Mouse (Mus musculus): ENCODE measurements around the gene Dysf. TPM values are rescaled to one million over a fixed set of nuclear protein-coding genes. Genes with fewer than 3 reads are reported as not detected.

The Dysf gene
- polyA plus RNA-seq, 1 experiment from 2014 or later = 6.0 TPM

- H3K4me1 ChIP-seq = peaks cover 35% of the 10 kb centered on the region
- WGBS = 70% methylated on average over 9 of the region's 9 CpGs
- DNase-seq (ENCODE audit: low spot score) = no peak
- no peaks in the 10 kb centered on the region for H3K36me3 ChIP-seq (replicated peaks)
- H3K4me3 ChIP-seq = no peak overlapping the region
- H3K9me3 ChIP-seq = no peaks in the 10 kb centered on the region
- no peaks in the 10 kb centered on the region for H3K27me3 ChIP-seq (replicated peaks; ENCODE audit: low read depth, poor library complexity, severe bottlenecking)
- H3K27ac ChIP-seq (replicated peaks) = peak overlapping the region; percentile 35; the same call in 1 of the 2 replicates
Measured at GRCm38 (mm10) chr6:84131539-84131938, 123.1 kb downstream of the Dysf start.

GRCm38 (mm10) chr6:84133053-84133452 is 124.7 kb downstream of the Dysf start:
- DNase-seq (ENCODE audit: low spot score) = no peak
- WGBS = 58% methylated on average over 7 of the region's 7 CpGs
- H3K4me3 ChIP-seq = no peak overlapping the region
- H3K27ac ChIP-seq (replicated peaks) = peak overlapping the region; percentile 16
- H3K9me3 ChIP-seq = no peaks in the 10 kb centered on the region
- H3K4me1 ChIP-seq = peaks cover 35% of the 10 kb centered on the region
- H3K36me3 ChIP-seq (replicated peaks) = no peaks in the 10 kb centered on the region
- H3K27me3 ChIP-seq (replicated peaks; ENCODE audit: low read depth, poor library complexity, severe bottlenecking) = no peaks in the 10 kb centered on the region

GRCm38 (mm10) chr6:84133996-84134721 is 125.8 kb downstream of the Dysf start:
- no peaks in the 10 kb centered on the region for H3K36me3 ChIP-seq (replicated peaks)
- peak overlapping the region; percentile 82 for H3K27ac ChIP-seq (replicated peaks)
- WGBS = 69% methylated on average over 5 of the region's 7 CpGs
- DNase-seq (ENCODE audit: low spot score) = no peak
- no peaks in the 10 kb centered on the region for H3K27me3 ChIP-seq (replicated peaks; ENCODE audit: low read depth, poor library complexity, severe bottlenecking)
- H3K4me3 ChIP-seq = peak overlapping the region; percentile 17; the same call in 1 of the 2 replicates
- peaks cover 35% of the 10 kb centered on the region for H3K4me1 ChIP-seq
- H3K9me3 ChIP-seq = no peaks in the 10 kb centered on the region

GRCm38 (mm10) chr6:84134722-84135394 is 126.5 kb downstream of the Dysf start:
- Histone ChIP-seq H3K36me3 (replicated peaks) (no peaks in the 10 kb centered on the region), H3K27me3 (replicated peaks; ENCODE audit: low read depth, poor library complexity, severe bottlenecking) (no peaks in the 10 kb centered on the region), H3K27ac (replicated peaks) (peak overlapping the region; percentile 82), H3K9me3 (no peaks in the 10 kb centered on the region), H3K4me1 (peaks cover 35% of the 10 kb centered on the region), H3K4me3 (peak overlapping the region; percentile 17; the same call in 1 of the 2 replicates)
- 26% methylated on average over 23 of the region's 23 CpGs for WGBS
- DNase-seq (ENCODE audit: low spot score) = peak; percentile 71

GRCm38 (mm10) chr6:84135709-84136108 is 127.3 kb downstream of the Dysf start:
- no peak for DNase-seq (ENCODE audit: low spot score)
- no peaks in the 10 kb centered on the region for H3K36me3 ChIP-seq (replicated peaks)
- H3K9me3 ChIP-seq = no peaks in the 10 kb centered on the region
- H3K27me3 ChIP-seq (replicated peaks; ENCODE audit: low read depth, poor library complexity, severe bottlenecking) = no peaks in the 10 kb centered on the region
- H3K4me3 ChIP-seq = no peak overlapping the region
- no peak overlapping the region for H3K27ac ChIP-seq (replicated peaks)
- WGBS = 92% methylated on average over 9 of the region's 9 CpGs
- peaks cover 32% of the 10 kb centered on the region for H3K4me1 ChIP-seq

- no peak for DNase-seq (ENCODE audit: low spot score)
- 89% methylated on average over 11 of the region's 11 CpGs for WGBS
- Histone ChIP-seq H3K4me3 (no peak overlapping the region), H3K9me3 (no peaks in the 10 kb centered on the region), H3K4me1 (peaks cover 26% of the 10 kb centered on the region), H3K27ac (replicated peaks) (no peak overlapping the region), H3K36me3 (replicated peaks) (no peaks in the 10 kb centered on the region), H3K27me3 (replicated peaks; ENCODE audit: low read depth, poor library complexity, severe bottlenecking) (no peaks in the 10 kb centered on the region)
Measured at GRCm38 (mm10) chr6:84136345-84136744, 128.0 kb downstream of the Dysf start.

- H3K4me1 ChIP-seq = peaks cover 32% of the 10 kb centered on the region
- H3K36me3 ChIP-seq (replicated peaks) = no peaks in the 10 kb centered on the region
- no peak for DNase-seq (ENCODE audit: low spot score)
- no peak overlapping the region for H3K4me3 ChIP-seq
- no peaks in the 10 kb centered on the region for H3K27me3 ChIP-seq (replicated peaks; ENCODE audit: low read depth, poor library complexity, severe bottlenecking)
- no peaks in the 10 kb centered on the region for H3K9me3 ChIP-seq
- 91% methylated on average over 14 of the region's 14 CpGs for WGBS
- peak overlapping the region; percentile 41; the same call in 1 of the 2 replicates for H3K27ac ChIP-seq (replicated peaks)
Measured at GRCm38 (mm10) chr6:84139932-84140331, 131.5 kb downstream of the Dysf start.

GRCm38 (mm10) chr6:84142481-84142880 is 134.1 kb downstream of the Dysf start:
- H3K36me3 ChIP-seq (replicated peaks) = no peaks in the 10 kb centered on the region
- H3K4me3 ChIP-seq = no peak overlapping the region
- H3K9me3 ChIP-seq = no peaks in the 10 kb centered on the region
- H3K27me3 ChIP-seq (replicated peaks; ENCODE audit: low read depth, poor library complexity, severe bottlenecking) = no peaks in the 10 kb centered on the region
- H3K4me1 ChIP-seq = peaks cover 28% of the 10 kb centered on the region
- peak overlapping the region; percentile 75 for H3K27ac ChIP-seq (replicated peaks)
- DNase-seq (ENCODE audit: low spot score) = no peak
- 86% methylated on average over 9 of the region's 9 CpGs for WGBS

GRCm38 (mm10) chr6:84143328-84143727 is 134.9 kb downstream of the Dysf start:
- no peak for DNase-seq (ENCODE audit: low spot score)
- H3K27ac ChIP-seq (replicated peaks) = peak overlapping the region; percentile 75
- H3K4me3 ChIP-seq = no peak overlapping the region
- H3K27me3 ChIP-seq (replicated peaks; ENCODE audit: low read depth, poor library complexity, severe bottlenecking) = no peaks in the 10 kb centered on the region
- 85% methylated on average over 1 of the region's 1 CpGs for WGBS
- H3K4me1 ChIP-seq = peaks cover 28% of the 10 kb centered on the region
- H3K36me3 ChIP-seq (replicated peaks) = no peaks in the 10 kb centered on the region
- H3K9me3 ChIP-seq = no peaks in the 10 kb centered on the region

- Histone ChIP-seq H3K36me3 (replicated peaks) (no peaks in the 10 kb centered on the region), H3K4me1 (peaks cover 31% of the 10 kb centered on the region), H3K4me3 (no peak overlapping the region), H3K9me3 (no peaks in the 10 kb centered on the region), H3K27me3 (replicated peaks; ENCODE audit: low read depth, poor library complexity, severe bottlenecking) (no peaks in the 10 kb centered on the region), H3K27ac (replicated peaks) (peak overlapping the region; percentile 75)
- peak; percentile 37 for DNase-seq (ENCODE audit: low spot score)
- WGBS = 58% methylated on average over 4 of the region's 4 CpGs
Measured at GRCm38 (mm10) chr6:84144393-84144792, 136.0 kb downstream of the Dysf start.

GRCm38 (mm10) chr6:84147206-84148004 is 139.0 kb downstream of the Dysf start:
- Histone ChIP-seq H3K4me3 (no peak overlapping the region), H3K36me3 (replicated peaks) (no peaks in the 10 kb centered on the region), H3K27ac (replicated peaks) (no peak overlapping the region), H3K9me3 (no peaks in the 10 kb centered on the region), H3K27me3 (replicated peaks; ENCODE audit: low read depth, poor library complexity, severe bottlenecking) (no peaks in the 10 kb centered on the region), H3K4me1 (peaks cover 41% of the 10 kb centered on the region)
- DNase-seq (ENCODE audit: low spot score) = no peak
- 84% methylated on average over 13 of the region's 13 CpGs for WGBS

- H3K4me1 ChIP-seq = peaks cover 31% of the 10 kb centered on the region
- no peaks in the 10 kb centered on the region for H3K36me3 ChIP-seq (replicated peaks)
- no peak for DNase-seq (ENCODE audit: low spot score)
Measured at GRCm38 (mm10) chr6:84148470-84148869, 140.1 kb downstream of the Dysf start.

More at GRCm38 (mm10) chr6:84148470-84148869, 140.1 kb downstream of the Dysf start:
- 73% methylated on average over 6 of the region's 6 CpGs for WGBS
- H3K27ac ChIP-seq (replicated peaks) = no peak overlapping the region
- no peaks in the 10 kb centered on the region for H3K9me3 ChIP-seq
- no peak overlapping the region for H3K4me3 ChIP-seq
- H3K27me3 ChIP-seq (replicated peaks; ENCODE audit: low read depth, poor library complexity, severe bottlenecking) = no peaks in the 10 kb centered on the region
